Mouse (Mus musculus): Measurements from ENCODE around the gene Usf1. TPM values are rescaled to one million over a fixed set of nuclear protein-coding genes. Genes with fewer than 3 reads are reported as not detected.

Usf1 gene
- total RNA-seq (2021) (10 to 100 TPM; 50.9 to 68.8 TPM), polyA plus RNA-seq (2012; rRNA removed) (71.6 and 85.0 TPM in 2 replicates)
- long read RNA-seq, transcript Usf1-208 (10 exons, 2,167 nt): major isoform, 16 of 25 reads
- long read RNA-seq, partial matches to known transcripts: 1 of 25 reads
- long read RNA-seq, other reads (novel, unspliced or antisense): 3 of 25 reads

GRCm38 (mm10) chr1:171410947-171411484 is at the start of gene Usf1:
Gene Usf1 (plus strand): TSS chr1:171411313.
- peak; percentile 96 for DNase-seq

DNA sequence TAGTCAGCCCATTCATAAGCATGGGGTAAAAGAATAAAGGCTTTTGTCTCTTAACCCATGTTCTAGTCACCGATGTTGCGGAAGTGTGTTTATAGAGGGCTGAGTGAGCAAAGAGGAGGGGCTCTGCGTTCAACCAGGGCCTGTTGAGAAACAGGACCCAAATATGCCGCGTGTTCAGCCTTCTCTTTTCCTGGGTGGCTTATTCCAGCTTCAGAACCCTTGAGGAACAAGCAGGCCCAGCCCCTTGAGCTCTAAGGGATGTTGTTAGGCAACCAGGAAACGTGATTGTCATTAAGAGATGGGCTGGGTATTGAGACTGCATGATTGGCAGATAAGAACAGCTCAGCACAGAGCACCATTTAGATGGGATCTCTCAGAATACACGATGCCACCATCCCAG is 45.2 kb upstream of the Usf1 start:
- DNase-seq: no peak

GRCm38 (mm10) chr1:171369845-171370556 is 41.1 kb upstream of the Usf1 start, which contains the start of gene Nectin4:
Gene Nectin4 (plus strand): TSS chr1:171370099.
- DNase-seq: no peak

DNA sequence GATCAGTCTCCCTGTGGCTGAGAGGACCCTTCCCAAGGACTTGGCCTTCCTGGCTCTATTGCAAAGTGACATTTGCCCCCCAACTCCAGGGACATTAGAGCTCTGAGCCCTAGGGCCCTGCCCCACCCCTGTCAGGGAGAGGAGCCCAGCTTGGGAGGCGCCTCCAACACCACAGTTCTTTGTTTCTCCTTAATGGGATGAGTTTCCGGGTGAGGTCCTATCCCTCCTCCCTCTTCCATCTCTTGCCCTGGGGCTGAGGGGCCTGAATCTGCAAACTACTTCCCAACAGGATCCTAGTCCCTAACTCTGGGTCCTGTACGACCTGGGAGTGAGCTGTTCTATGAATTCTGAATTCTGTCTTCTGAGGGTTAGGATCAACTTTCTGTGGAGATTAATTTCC is 38.2 kb upstream of the Usf1 start:
- no peak for DNase-seq

DNA sequence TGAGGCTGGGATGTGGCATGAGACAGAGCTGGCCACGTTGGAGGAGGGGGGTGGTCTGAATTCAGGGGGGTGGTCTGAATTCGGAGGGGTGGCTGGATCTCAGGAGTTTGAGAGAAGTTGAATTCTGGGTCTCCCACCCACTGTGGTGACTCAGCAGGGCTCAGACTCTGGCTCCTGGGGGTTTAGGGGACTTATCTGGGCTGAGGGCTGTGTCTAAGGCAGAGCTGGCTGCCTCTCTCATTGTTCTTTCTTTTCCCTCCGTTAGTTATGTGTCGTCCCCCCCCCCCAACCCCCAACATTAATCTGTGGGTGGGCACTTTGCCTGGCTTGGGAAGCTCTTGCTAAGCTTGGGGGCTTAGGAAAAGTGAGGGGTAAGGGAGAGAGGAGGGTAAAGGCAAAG is 37.2 kb upstream of the Usf1 start:
- no peak for DNase-seq

- no peak for DNase-seq
Observed at GRCm38 (mm10) chr1:171375646-171376097, 35.4 kb upstream of the Usf1 start.

DNA sequence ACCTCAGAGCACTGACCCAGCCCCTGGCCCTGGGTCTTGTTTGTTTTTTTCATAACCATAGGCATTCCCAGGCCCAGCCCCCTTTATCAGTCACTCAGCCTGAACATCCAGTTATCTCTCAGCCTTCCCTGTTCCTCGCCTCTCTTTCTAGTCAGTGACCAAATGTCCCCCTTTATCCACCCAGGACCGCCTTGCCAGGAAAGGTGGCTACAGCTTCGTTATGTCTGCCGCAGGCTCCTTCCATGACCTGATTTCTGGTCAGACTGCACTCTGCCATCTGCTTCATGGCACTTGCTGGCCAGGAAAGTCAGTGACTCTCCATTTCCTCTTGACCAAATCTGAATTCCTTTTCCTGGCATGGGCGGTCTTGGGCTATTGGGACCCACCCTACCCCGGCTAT is 32.8 kb upstream of the Usf1 start:
- DNase-seq: no peak

DNA sequence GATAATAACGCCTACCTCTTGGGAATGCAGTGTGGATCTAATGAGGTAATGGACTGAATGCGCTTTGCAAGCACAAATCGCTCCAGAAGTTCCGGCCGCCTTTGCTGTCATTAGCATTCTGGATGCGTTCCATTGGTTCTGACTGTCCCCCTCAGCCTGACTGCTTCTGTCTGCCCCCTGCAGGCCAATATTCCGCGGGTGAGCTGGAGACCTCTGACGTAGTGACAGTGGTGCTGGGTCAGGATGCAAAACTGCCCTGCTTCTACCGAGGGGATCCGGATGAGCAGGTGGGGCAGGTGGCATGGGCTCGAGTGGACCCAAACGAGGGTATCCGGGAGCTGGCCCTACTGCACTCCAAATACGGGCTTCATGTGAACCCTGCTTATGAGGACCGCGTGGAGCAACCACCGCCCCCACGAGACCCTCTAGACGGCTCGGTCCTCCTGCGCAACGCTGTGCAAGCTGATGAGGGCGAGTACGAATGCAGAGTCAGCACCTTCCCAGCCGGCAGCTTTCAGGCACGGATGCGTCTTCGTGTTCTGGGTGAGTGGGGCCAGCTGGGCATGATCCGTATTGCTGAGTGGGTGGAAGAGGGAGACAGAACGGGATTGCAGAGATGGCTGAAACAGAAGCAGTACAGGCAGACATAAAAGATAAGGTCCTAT is 31.0 kb upstream of the Usf1 start:
- peak; percentile 83 for DNase-seq

DNA sequence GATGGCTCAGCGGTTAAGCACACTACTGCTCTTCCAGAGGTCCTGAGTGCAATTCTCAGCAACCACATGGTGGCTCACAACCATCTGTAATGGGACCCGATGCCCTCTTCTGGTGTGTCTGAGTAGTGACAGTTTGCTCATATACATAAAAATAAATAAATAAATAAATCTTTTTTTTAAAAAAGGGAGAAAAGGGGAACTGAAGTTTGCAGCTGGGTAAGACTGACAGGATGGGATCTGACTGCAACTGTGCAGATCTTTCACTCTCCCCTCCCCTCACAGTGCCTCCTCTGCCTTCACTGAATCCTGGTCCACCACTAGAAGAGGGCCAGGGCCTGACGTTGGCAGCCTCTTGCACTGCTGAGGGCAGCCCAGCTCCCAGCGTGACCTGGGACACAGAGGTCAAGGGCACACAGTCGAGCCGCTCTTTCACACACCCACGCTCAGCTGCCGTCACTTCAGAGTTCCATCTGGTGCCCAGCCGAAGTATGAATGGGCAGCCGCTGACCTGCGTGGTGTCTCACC is 29.0 kb upstream of the Usf1 start:
- no peak for DNase-seq

DNA sequence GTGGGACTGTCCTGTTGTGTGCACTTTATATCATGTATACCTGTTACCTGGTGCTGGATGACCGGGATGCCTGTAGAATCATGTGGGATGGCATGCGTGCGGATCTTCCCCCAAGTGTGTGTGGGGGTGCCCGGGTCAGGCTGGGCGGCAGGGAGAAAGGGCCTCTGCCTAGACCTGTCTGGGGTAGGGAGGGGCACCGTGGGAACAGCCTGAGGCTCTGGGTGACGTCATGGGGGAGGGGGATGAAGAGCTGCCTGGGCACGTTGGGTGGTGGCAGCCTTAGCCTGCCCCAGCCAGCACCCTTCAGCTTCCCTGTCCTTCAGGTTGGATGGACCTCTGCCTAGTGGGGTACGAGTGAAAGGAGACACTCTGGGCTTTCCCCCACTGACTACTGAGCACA is 26.8 kb upstream of the Usf1 start:
- DNase-seq: no peak

DNA sequence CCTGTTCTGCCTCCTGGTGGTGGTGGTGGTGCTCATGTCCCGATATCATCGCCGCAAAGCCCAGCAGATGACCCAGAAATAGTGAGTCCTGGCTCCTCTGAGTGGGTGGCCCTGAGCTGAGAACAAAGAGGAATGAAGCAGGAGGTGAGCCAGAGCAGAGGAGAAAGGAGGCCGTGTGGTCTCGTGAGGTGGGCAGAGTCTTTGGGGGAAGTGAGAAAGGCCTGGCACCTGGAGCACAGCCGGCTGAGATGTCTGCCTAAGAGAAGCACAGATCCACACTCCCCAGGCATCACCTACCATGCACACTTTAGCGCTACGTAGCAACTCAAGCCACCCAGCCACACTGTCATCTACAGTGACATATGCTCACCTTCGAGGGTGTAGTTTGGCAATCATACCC is 25.9 kb upstream of the Usf1 start:
- DNase-seq: no peak

DNA sequence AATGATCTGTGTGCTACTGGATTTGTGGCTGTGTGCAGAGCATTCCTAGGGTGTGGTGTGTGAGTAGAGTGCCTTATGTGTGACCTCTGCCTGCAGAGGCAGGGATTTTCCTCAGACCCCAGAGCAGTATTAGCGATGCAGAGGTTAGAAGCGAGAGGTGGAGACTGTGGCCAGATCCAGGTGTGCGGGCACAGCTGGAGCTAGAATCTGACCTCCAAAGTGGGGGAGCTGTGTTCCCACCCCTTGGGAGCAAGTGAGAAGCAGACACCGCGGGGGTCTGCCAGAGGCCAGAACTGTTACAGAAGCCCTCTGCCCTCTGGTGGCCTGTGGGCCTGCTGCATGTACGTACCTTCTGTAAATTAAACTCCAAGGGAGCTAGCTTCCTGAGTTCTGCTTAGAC is 24.0 kb upstream of the Usf1 start:
- no peak for DNase-seq

DNA sequence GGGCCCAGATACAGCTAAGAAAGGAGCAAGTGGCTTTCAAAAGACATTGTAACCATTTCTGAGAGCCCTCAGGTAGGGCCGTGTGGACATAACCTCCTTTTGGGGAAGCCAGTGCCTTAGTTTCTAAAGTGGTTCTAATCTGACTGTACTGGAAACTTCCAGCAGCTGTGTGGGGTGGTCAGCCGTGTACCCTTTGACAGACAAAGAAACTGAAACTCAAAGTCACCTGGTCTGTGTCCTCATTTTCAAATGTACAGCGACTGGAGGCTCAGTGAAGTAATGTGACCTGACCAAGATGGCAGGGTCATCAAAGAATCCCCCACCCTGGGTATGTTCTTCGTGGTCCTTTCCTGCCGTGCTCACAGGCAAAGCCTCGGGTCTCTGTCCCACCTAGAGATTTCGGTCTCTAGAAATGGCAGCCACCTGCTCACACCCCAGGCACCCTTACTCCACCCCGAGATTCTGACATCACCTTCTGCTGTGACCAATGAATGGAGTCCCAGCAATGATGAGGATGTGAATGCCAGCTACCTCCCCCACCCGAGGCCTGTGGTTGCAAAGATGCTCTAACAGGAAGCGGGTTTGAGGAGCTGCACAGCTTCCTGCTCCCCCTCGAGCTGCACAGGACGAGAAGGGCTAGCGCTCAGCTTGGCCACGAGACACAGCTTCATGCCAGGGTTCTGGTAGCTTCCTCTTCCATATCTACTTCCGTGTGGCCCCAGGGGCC is 22.6 kb upstream of the Usf1 start, which contains the start of gene Arhgap30:
Gene Arhgap30 (plus strand): TSS at position 579 of the 727 bp plus-strand sequence.
- DNase-seq: peak; percentile 34

DNA sequence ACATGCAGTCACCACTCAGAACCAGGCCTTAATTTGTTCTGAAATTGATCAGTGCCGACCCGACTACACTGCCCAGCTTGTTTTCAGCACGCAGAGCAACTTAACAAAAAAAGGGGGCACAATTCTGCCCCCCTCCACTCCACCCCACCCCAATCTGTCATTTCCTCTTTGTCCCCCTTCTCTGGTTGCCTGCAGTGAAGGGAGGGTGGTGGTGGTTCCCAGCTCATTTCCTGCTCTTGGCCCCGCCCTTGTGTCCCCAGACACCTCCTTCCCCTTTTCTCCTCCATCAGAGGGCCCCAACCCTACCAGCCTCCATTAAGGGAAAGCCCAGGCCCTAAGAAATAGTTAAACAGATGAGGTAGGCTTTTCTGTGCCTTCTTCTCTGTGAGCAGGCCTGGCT is 21.0 kb upstream of the Usf1 start:
- DNase-seq: peak; percentile 27

DNA sequence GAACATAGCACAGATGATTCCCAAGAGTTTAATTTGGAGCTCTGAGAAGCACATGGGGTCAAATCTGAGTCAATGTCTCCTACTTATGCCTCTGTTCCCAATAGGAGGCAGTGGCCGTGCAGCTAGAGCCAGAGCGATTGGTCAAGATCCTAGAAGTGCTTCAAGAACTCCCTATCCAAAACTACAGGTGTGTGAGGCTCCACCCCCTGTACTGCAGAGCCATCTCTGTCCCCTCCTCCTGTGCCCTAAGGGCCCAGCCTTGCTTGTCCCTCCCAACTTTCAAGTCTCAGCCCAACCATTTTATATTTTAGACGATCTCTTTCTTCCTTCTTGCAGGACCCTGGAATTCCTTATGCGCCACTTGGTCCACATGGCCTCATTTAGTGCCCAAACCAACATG is 9.3 kb upstream of the Usf1 start:
- DNase-seq: no peak

GRCm38 (mm10) chr1:171402991-171403390 is 8.1 kb upstream of the Usf1 start:
- DNase-seq: no peak

- DNase-seq: no peak
Observed at GRCm38 (mm10) chr1:171407263-171407662, 3.9 kb upstream of the Usf1 start.

DNA sequence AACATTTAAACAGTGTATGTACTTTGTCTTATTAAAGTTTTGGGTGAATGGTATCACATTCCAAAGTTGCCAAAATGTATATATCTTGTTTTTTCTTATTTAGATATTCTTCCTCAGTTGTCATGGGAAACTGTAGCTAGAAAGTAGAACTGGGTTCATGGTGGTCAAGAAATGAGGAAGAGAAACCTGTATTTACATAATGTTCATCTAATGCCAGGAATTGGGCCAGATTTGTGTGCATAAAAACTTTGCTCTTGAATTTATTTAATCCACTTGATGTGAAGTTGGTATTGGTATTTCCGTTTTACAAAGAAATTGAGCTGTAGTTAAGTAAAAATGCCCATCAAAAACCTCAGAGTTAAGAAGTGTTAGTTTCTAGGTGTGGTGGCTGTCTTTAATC is 882 bp upstream of the Usf1 start:
- DNase-seq: no peak

DNA sequence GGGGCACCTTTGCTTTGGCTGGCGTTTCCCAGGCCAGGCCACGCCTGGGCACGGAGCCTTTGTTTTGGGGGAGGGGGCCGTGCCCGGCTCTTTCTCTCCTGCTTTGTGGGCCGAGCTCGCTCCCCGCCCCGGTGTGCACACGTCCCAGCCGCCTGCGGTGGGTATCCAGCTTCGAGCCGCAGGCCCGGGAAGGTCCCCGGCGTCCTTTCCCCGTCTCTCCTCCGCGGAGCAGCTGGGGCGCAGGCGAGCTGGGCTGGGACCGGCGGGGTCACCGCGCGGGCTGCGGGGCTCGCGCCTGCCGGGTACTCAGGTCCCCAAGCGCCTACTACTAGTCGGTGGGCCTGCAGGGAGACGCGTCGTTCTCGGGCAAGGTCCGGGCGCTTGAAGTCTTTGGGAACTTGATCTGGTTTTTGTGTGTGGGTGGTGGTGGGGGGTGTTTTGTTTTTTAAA is 404 bp downstream of the Usf1 start:
- no peak for DNase-seq

- peak; percentile 56 for DNase-seq
Observed at GRCm38 (mm10) chr1:171412001-171412441, 908 bp downstream of the Usf1 start.

DNA sequence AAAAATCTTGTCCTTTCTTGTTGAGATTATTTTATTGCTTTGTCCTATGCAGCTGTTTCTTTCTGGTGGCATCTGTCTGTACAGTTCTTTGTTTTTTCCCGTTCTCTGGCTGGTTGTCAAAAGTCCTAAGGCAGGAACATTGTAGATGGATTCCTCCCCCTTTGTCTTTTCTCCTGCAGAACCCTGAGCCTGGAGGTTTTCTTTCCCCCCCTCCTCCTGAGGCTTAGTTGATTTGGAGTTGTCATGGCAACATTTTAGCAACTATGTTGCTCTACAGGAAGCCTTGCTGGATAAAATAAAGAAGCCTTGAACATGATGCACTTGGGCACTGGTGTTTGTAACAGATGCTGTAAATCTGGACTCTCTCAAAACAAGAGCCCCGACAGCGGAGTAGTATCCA is 1.3 kb downstream of the Usf1 start:
- DNase-seq: peak; percentile 35

- no peak for DNase-seq
Observed at GRCm38 (mm10) chr1:171413608-171414007, 2.5 kb downstream of the Usf1 start.

Data from adrenal gland, adult 2 months (tissue).